Mouse (Mus musculus) stomach, postnatal 0 days (tissue): Measurements from ENCODE around the gene Hacd2. TPM values are rescaled to one million over a fixed set of nuclear protein-coding genes. Genes with fewer than 3 reads are reported as not detected.

ENCODE experiments used
- ATAC-seq: fragments of 200-750 bp; cut with Nextera tagmentation; 2 replicates; pipeline ENCODE4 v1.8.0; 2017; ENCODE audit not compliant: low FRiP score, low TSS enrichment
- DNase-seq: peaks from one replicate; pipeline ENCODE4 v3.0.0-alpha.2; 2016; ENCODE audit warnings: low spot score
- H3K27ac ChIP-seq: fragments of 300-500 bp; sonication (generic); replicated peaks from 2 replicates; pipeline ENCODE4 v1.5.1; 2014; ENCODE audit warnings: mild to moderate bottlenecking, control low read depth
- H3K27me3 ChIP-seq: fragments of 300-500 bp; sonication (generic); 2 replicates; pipeline ENCODE4 v1.6.1; 2014; ENCODE audit warnings: low read length; ENCODE audit not compliant: control insufficient read depth, insufficient read depth
- H3K36me3 ChIP-seq: fragments of 300-500 bp; sonication (generic); 2 replicates; pipeline ENCODE4 v1.6.1; 2014; ENCODE audit warnings: low read length, mixed read lengths; ENCODE audit not compliant: control insufficient read depth, insufficient read depth
- H3K4me1 ChIP-seq: fragments of 300-500 bp; sonication (generic); replicated peaks from 2 replicates; pipeline ENCODE4 v1.6.1; 2014; ENCODE audit warnings: antibody characterized with exemption; ENCODE audit not compliant: control insufficient read depth, insufficient read depth
- H3K4me2 ChIP-seq: fragments of 300-500 bp; sonication (generic); replicated peaks from 2 replicates; pipeline ENCODE4 v1.6.1; 2014; ENCODE audit warnings: low read depth, mild to moderate bottlenecking, control low read depth, moderate library complexity
- H3K4me3 ChIP-seq: fragments of 300-500 bp; sonication (generic); 2 replicates; pipeline ENCODE4 v1.5.1; 2014; ENCODE audit warnings: low read depth, low read length, control low read depth
- H3K9ac ChIP-seq: fragments of 300-500 bp; sonication (generic); 2 replicates; pipeline ENCODE4 v1.6.1; 2014; ENCODE audit warnings: mild to moderate bottlenecking, low read length, control low read depth, mixed read lengths
- H3K9me3 ChIP-seq: fragments of 300-500 bp; sonication (generic); 2 replicates; pipeline ENCODE4 v1.6.1; 2016; ENCODE audit warnings: low read length; ENCODE audit not compliant: control insufficient read depth
- CTCF ChIP-seq: IDR thresholded peaks from 2 replicates; pipeline ENCODE4 v1.5.1; 2016; ENCODE audit warnings: antibody characterized with exemption, low read depth, mild to moderate bottlenecking, moderate library complexity
- EP300 ChIP-seq: optimal IDR thresholded peaks from 2 replicates; pipeline ENCODE3; 2016; ENCODE audit warnings: antibody characterized with exemption
- WGBS: fragments of 180-500 bp; shearing (Covaris S2); extraction: QIAGEN DNeasy Blood & Tissue Kit; methylation state at CpG from one replicate; pipeline ENCODE4 v1.1.7; 2014; 5-methylcytosine and 5-hydroxymethylcytosine counted together
- polyA plus RNA-seq: library from polyadenylated mRNA; unstranded; fragments of >200 nt; fragmentation: Nextera tagmentation; extraction: Ambion mirVana; gene quantifications from 2 replicates; pipeline ENCODE4 v1.2.1, GENCODE M21; 2015

Gene Hacd2
- polyA plus RNA-seq, 1 experiment from 2014 or later, result 99.6 TPM

GRCm38 (mm10) chr16:35038343-35039057, 16.3 kb downstream of the Hacd2 start:
- Histone ChIP-seq H3K4me1 (no peaks in the 10 kb centered on the region), H3K4me3 (no peak overlapping the region), H3K9me3 (no peaks in the 10 kb centered on the region), H3K9ac (no peak overlapping the region), H3K4me2 (no peak overlapping the region), H3K36me3 (peaks cover 6% of the 10 kb centered on the region; the same call in 1 of the 2 replicates), H3K27ac (no peak overlapping the region), H3K27me3 (no peaks in the 10 kb centered on the region)
- TF ChIP-seq EP300 (no peak), CTCF (no peak)
- DNase-seq (no peak), ATAC-seq (no peak)
- WGBS, result 27% methylated on average over 4 of the region's 4 CpGs

DNA sequence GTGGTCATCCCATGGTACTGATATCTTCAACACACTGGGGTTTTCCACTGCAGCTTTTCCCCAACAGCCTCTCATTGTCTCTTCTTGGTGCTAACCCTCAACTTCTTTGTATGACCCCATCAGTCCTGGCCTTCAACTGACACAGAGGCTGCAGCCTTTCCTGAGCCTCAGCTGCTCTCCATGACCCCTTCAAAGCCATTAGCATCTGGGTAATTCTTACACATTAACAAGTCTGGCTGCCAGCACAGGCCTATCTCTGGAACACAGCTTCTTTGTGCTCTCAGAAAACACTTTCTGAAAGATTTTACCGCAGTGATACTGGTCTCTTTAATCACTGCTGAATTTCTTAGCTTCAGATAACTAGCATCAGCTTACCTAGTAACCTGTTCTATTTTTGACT, 17.9 kb downstream of the Hacd2 start:
- no peak for ATAC-seq
- no peak for TF ChIP-seq CTCF
- TF ChIP-seq EP300, result no peak
- no peak overlapping the region for H3K27ac ChIP-seq
- no peak overlapping the region for H3K4me3 ChIP-seq
- H3K4me2 ChIP-seq, result no peak overlapping the region
- H3K36me3 ChIP-seq, result peaks cover 6% of the 10 kb centered on the region; the same call in 1 of the 2 replicates
- H3K27me3 ChIP-seq, result no peaks in the 10 kb centered on the region
- no peaks in the 10 kb centered on the region for H3K4me1 ChIP-seq
- DNase-seq, result no peak
- 89% methylated on average over 1 of the region's 1 CpGs for WGBS
- no peaks in the 10 kb centered on the region for H3K9me3 ChIP-seq
- no peak overlapping the region for H3K9ac ChIP-seq

GRCm38 (mm10) chr16:35041001-35041400, 18.8 kb downstream of the Hacd2 start:
- H3K4me1 ChIP-seq, result no peaks in the 10 kb centered on the region
- TF ChIP-seq CTCF (no peak), EP300 (no peak)
- WGBS, result 89% methylated on average over 7 of the region's 7 CpGs
- H3K9me3 ChIP-seq, result no peaks in the 10 kb centered on the region
- ATAC-seq (no peak), DNase-seq (no peak)
- peaks cover 6% of the 10 kb centered on the region; the same call in 1 of the 2 replicates for H3K36me3 ChIP-seq
- H3K4me2 ChIP-seq, result no peak overlapping the region
- no peak overlapping the region for H3K27ac ChIP-seq
- no peak overlapping the region for H3K4me3 ChIP-seq
- H3K9ac ChIP-seq, result no peak overlapping the region
- H3K27me3 ChIP-seq, result no peaks in the 10 kb centered on the region

DNA sequence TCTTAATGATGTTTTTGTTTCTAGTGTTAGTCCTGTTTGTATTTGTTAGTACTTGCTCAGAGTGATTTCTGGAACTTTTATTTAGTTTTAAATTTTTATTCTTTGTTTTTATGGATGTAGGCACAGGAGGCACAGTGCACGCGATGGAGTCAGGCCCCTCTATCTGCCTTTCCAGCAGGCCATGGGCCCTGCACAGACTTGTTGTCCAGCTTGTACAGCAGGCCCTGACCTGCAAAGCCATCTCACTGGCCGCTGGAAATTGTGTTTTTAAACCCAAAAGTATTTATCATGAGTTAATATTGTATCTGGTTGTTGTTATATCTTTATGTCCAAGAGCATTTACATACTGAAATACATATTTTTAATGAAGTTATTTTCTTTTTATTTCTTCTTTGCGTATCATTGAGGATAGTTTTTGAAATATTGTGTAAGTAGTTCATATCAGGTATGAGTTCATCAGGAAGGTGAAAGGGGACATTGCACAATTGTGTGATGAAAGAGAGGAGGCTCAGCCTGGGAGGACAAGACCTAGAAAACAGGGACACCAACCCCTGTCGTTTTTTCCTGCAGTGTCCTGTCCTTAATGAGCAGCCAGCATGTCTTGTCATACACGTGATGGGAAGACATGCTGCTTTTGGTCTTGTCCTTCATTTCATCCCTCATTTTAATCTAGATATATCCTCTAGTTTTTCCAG, 24.0 kb downstream of the Hacd2 start:
- Histone ChIP-seq H3K36me3 (peaks cover 3% of the 10 kb centered on the region; the same call in 1 of the 2 replicates), H3K9ac (no peak overlapping the region), H3K27ac (no peak overlapping the region), H3K27me3 (no peaks in the 10 kb centered on the region), H3K4me1 (no peaks in the 10 kb centered on the region), H3K4me3 (no peak overlapping the region), H3K9me3 (no peaks in the 10 kb centered on the region), H3K4me2 (no peak overlapping the region)
- TF ChIP-seq CTCF, result no peak
- TF ChIP-seq EP300, result no peak
- no peak for DNase-seq
- WGBS, result 74% methylated on average over 6 of the region's 6 CpGs
- no peak for ATAC-seq

GRCm38 (mm10) chr16:35047272-35047969, 25.2 kb downstream of the Hacd2 start:
- Histone ChIP-seq H3K4me3 (no peak overlapping the region), H3K27me3 (no peaks in the 10 kb centered on the region), H3K4me1 (no peaks in the 10 kb centered on the region), H3K9ac (no peak overlapping the region), H3K36me3 (no peaks in the 10 kb centered on the region), H3K27ac (peak overlapping the region; percentile 76), H3K4me2 (no peak overlapping the region), H3K9me3 (no peaks in the 10 kb centered on the region)
- TF ChIP-seq EP300 (no peak), CTCF (no peak)
- DNase-seq (no peak), ATAC-seq (0 out of 2 replicates have a peak, but pooled peaks have one; percentile 18)
- WGBS, result 82% methylated on average over 6 of the region's 6 CpGs
